Mouse (Mus musculus) spleen, adult 2 months (tissue): ENCODE results near the gene Klf15.

Source experiments
- CTCF ChIP-seq: fragments of 200-500 bp; IDR thresholded peaks from 2 replicates; pipeline ENCODE4 v1.5.1; 2011; ENCODE audit warnings: mild to moderate bottlenecking, inconsistent platforms; ENCODE audit not compliant: insufficient read depth, insufficient read length, insufficient replicate concordance; ENCODE audit errors: extremely low read depth
- POLR2A ChIP-seq: fragments of 200-500 bp; IDR thresholded peaks from 2 replicates; pipeline ENCODE4 v1.6.1; 2011; ENCODE audit warnings: low read depth, low read length, inconsistent platforms

- TF ChIP-seq POLR2A (no peak), CTCF (peak; percentile 25; the same call in 1 of the 2 replicates)
Observed at GRCm38 (mm10) chr6:90450179-90450578, 12.2 kb upstream of the Klf15 start.
